Mouse (Mus musculus) liver, embryonic 14.5 days (tissue): ENCODE measurements around the gene Sapcd2.

Experiments
- CTCF ChIP-seq: IDR thresholded peaks from 2 replicates; pipeline ENCODE4 v1.5.1; 2016; ENCODE audit warnings: antibody characterized with exemption, low read depth, control low read depth
- EP300 ChIP-seq: IDR thresholded peaks from 2 replicates; pipeline ENCODE4 v1.6.1; 2016; ENCODE audit warnings: antibody characterized with exemption, low read depth

DNA sequence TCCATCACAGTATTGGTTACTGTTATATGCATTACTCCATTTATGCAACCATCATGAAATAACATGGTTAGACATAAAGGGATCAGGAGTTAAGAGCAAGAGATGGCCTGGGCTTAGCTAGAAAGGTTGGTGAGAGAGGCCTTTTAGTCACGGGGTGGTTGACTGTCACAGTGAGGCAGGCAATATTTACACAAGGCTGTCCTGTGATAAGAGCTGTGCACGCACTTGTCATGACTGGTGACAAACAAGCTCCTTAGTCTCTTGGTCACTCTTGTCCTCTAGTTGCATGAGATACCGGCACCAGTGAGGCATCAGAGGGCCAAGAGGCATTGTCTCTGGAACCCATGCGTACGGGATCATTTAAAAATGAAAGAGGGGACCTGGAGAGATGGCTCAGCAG lies 12.4 kb downstream of the Sapcd2 start:
- TF ChIP-seq CTCF (no peak), EP300 (no peak)
